Mouse (Mus musculus) heart, postnatal 0 days (tissue): ENCODE measurements at regions not wholly inside any gene's neighbourhood (a gene's known extent, or its start where the extent isn't known, plus 50 kb on each side); places are given as distances from the start of the nearest gene placed in this dataset.

Experiments used
- ATAC-seq: fragments of 200-750 bp; cut with Nextera tagmentation; 2 replicates; pipeline ENCODE4 v1.8.0; 2017; ENCODE audit warnings: low read depth, moderate number of reproducible peaks, moderate library complexity; ENCODE audit not compliant: insufficient read depth
- DNase-seq: peaks from one replicate; pipeline ENCODE4 v3.0.0-alpha.2; 2016; ENCODE audit warnings: low spot score
- H3K27ac ChIP-seq: fragments of 300-500 bp; sonication (generic); 2 replicates; pipeline ENCODE4 v1.5.1; 2014; ENCODE audit warnings: low read depth, mild to moderate bottlenecking
- H3K27me3 ChIP-seq: fragments of 300-500 bp; sonication (generic); 2 replicates; pipeline ENCODE4 v1.6.1; 2014; ENCODE audit warnings: low read length, mixed read lengths; ENCODE audit not compliant: control insufficient read depth, insufficient read depth
- H3K36me3 ChIP-seq: fragments of 300-500 bp; sonication (generic); replicated peaks from 2 replicates; pipeline ENCODE4 v1.6.1; 2014; ENCODE audit warnings: low read length, mixed read lengths; ENCODE audit not compliant: control insufficient read depth, insufficient read depth
- H3K4me1 ChIP-seq: fragments of 300-500 bp; sonication (generic); 2 replicates; pipeline ENCODE4 v1.6.1; 2014; ENCODE audit warnings: antibody characterized with exemption; ENCODE audit not compliant: control insufficient read depth, insufficient read depth
- H3K4me2 ChIP-seq: fragments of 300-500 bp; sonication (generic); 2 replicates; pipeline ENCODE4 v1.6.1; 2014; ENCODE audit warnings: low read depth, mild to moderate bottlenecking, low read length, moderate library complexity
- H3K4me3 ChIP-seq: fragments of 300-500 bp; sonication (generic); 2 replicates; pipeline ENCODE4 v1.5.1; 2014; ENCODE audit warnings: low read depth, low read length
- H3K9ac ChIP-seq: fragments of 300-500 bp; sonication (generic); replicated peaks from 2 replicates; pipeline ENCODE4 v1.6.1; 2014; ENCODE audit warnings: low read depth, low read length, mixed read lengths
- H3K9me3 ChIP-seq: fragments of 300-500 bp; sonication (generic); replicated peaks from 2 replicates; pipeline ENCODE4 v1.6.1; 2016; ENCODE audit warnings: low read length; ENCODE audit not compliant: control insufficient read depth
- CTCF ChIP-seq: IDR thresholded peaks from 2 replicates; pipeline ENCODE4 v1.5.1; 2016; ENCODE audit warnings: antibody characterized with exemption, control low read depth, low read depth
- EP300 ChIP-seq: IDR thresholded peaks from 2 replicates; pipeline ENCODE4 v1.6.1; 2016; ENCODE audit warnings: antibody characterized with exemption, low read depth
- WGBS: fragments of 180-500 bp; shearing (Covaris S2); extraction: QIAGEN DNeasy Blood & Tissue Kit; methylation state at CpG from one replicate; pipeline ENCODE4 v1.1.7; 2014; 5-methylcytosine and 5-hydroxymethylcytosine counted together

DNA sequence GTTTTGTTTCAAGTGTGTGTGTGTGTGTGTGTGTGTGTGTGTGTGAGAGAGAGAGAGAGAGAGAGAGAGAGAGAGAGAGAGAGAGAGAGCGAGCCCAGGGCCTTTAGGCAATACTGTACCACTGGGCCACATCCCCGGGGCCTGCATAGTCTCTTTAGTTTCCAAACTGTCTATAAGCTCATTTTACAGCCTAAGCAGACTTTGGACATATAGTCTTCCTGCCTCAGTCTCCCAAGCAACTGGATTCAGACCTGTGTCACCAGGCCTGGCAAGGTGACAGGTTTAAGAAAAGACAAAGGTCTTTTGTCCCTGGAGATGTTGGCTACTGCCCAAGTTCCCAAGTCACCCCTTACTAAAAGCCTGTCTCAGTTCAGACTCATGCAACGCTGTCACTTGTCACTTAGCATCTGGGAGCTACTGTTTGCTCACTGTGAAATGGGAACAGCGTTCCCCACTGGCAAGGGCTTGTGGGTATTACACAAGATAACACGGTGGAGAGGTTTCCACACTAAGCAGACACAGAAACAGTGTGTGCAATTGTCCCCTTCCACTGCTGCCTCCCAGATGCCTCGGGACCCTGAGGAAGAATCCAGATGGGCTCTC lies 113.6 kb upstream of the Irf2bp2 start:
- DNase-seq, result no peak
- no peak for ATAC-seq
- Histone ChIP-seq H3K4me2 (no peak overlapping the region), H3K27me3 (no peaks in the 10 kb centered on the region), H3K9me3 (no peaks in the 10 kb centered on the region), H3K36me3 (no peaks in the 10 kb centered on the region), H3K4me3 (no peak overlapping the region), H3K27ac (no peak overlapping the region), H3K9ac (no peak overlapping the region), H3K4me1 (peaks cover 2% of the 10 kb centered on the region; the same call in 1 of the 2 replicates)
- TF ChIP-seq CTCF (no peak), EP300 (no peak)
- WGBS, result 45% methylated on average over 6 of the region's 6 CpGs

DNA sequence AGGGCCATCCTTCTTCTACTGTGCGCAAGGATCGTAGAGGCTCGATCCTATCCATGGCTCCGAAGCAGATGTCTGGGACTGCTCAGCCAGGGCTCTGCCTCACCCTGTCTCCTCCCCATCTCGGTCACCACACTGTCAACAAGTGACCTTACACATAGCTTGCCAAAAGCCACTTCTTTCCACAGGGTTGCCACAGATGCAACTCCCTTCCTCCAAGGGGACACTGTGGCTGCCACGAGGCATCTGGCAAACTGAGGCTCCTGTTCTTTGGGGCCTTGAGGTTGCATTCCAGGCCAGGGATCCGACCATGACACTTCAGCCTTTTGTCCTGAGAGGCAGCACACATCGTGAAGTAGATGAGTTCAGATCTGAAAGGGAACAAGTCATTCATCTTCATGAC lies 112.5 kb upstream of the Irf2bp2 start:
- ATAC-seq, result no peak

DNA sequence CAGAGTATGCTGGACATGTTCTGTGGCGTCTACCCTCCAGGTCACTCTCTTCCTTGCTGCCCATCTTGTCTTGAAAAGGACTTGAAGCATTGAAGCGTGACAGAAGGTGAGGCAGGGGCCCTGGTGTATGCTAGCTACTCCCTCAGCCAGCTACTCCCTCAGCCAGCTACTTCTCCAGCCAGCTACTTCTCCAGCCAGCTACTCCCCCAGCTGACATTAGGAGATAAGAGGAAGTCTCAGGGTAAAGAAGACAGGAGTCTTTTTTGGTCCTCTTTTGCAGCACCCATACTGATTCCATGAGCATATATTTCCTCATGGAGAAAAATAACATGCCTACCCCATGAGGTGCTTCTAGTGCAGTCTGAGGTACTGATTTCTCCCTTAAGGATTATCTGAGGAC lies 111.6 kb upstream of the Irf2bp2 start:
- no peak overlapping the region for H3K27ac ChIP-seq
- no peak for DNase-seq
- no peak overlapping the region for H3K9ac ChIP-seq
- no peak for TF ChIP-seq EP300
- TF ChIP-seq CTCF, result no peak
- 89% methylated on average over 2 of the region's 2 CpGs for WGBS
- H3K9me3 ChIP-seq, result no peaks in the 10 kb centered on the region
- ATAC-seq, result no peak
- no peaks in the 10 kb centered on the region for H3K27me3 ChIP-seq
- no peak overlapping the region for H3K4me3 ChIP-seq
- no peak overlapping the region for H3K4me2 ChIP-seq
- no peaks in the 10 kb centered on the region for H3K36me3 ChIP-seq
- no peaks in the 10 kb centered on the region for H3K4me1 ChIP-seq

More for the DNA sequence above, 112.5 kb upstream of the Irf2bp2 start:
- Histone ChIP-seq H3K9me3 (no peaks in the 10 kb centered on the region), H3K4me2 (no peak overlapping the region), H3K9ac (no peak overlapping the region), H3K4me3 (no peak overlapping the region), H3K27ac (no peak overlapping the region), H3K36me3 (no peaks in the 10 kb centered on the region), H3K27me3 (no peaks in the 10 kb centered on the region), H3K4me1 (no peaks in the 10 kb centered on the region)
- WGBS, result 81% methylated on average over 8 of the region's 8 CpGs
- TF ChIP-seq CTCF (no peak), EP300 (no peak)
- DNase-seq, result no peak

DNA sequence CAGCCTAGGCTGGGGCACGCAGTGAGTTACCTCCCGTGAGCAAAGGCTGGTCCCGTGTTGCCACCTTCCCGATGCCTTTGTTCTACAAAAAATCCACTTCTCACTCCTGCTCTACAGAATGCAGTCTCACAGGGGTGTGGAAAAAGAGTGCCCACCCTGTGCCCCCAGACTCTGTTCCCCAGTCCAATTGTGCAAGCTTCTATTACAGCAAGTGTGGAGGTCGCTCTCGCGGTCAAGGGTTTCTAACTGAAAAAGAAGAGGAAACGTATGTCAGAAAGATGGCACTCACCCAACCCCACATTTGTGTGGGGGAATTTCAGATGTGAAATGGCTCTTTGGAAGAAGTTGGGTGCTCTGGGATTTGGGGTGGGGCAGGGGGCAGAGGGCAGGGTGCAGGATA lies 110.9 kb upstream of the Irf2bp2 start:
- no peak for ATAC-seq
- no peak for DNase-seq
- H3K9ac ChIP-seq, result no peak overlapping the region
- no peak overlapping the region for H3K4me2 ChIP-seq
- TF ChIP-seq EP300 (no peak), CTCF (no peak)
- H3K9me3 ChIP-seq, result no peaks in the 10 kb centered on the region
- 82% methylated on average over 8 of the region's 8 CpGs for WGBS
- H3K27ac ChIP-seq, result no peak overlapping the region
- H3K27me3 ChIP-seq, result no peaks in the 10 kb centered on the region
- H3K4me1 ChIP-seq, result no peaks in the 10 kb centered on the region; the same call in 1 of the 2 replicates
- no peak overlapping the region for H3K4me3 ChIP-seq
- H3K36me3 ChIP-seq, result no peaks in the 10 kb centered on the region

DNA sequence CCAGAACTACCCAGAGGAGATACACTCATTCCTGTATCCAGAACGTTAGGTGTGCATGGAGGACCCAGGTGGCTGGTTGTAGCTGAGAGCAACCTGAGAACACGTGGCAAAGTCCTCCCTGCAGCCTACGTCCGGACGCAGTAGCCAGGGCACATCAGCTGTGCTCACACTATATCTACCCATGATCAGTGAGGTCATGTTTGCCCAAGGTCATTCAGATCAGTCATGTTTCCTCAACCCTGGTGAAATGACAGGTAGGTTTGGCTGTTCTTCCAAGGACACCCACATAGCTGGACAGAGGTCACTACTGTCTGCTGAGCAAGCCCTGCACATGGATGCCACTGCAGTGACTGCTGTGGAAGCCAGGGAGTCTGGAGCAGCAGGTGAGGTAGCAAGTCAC lies 109.8 kb upstream of the Irf2bp2 start:
- no peaks in the 10 kb centered on the region for H3K9me3 ChIP-seq
- H3K9ac ChIP-seq, result no peak overlapping the region
- DNase-seq (no peak), ATAC-seq (no peak)
- 88% methylated on average over 5 of the region's 5 CpGs for WGBS
- no peak overlapping the region for H3K4me2 ChIP-seq
- H3K4me1 ChIP-seq, result peaks cover 7% of the 10 kb centered on the region
- H3K4me3 ChIP-seq, result no peak overlapping the region
- no peaks in the 10 kb centered on the region for H3K36me3 ChIP-seq
- no peak overlapping the region for H3K27ac ChIP-seq
- TF ChIP-seq CTCF (no peak), EP300 (no peak)
- no peaks in the 10 kb centered on the region for H3K27me3 ChIP-seq

DNA sequence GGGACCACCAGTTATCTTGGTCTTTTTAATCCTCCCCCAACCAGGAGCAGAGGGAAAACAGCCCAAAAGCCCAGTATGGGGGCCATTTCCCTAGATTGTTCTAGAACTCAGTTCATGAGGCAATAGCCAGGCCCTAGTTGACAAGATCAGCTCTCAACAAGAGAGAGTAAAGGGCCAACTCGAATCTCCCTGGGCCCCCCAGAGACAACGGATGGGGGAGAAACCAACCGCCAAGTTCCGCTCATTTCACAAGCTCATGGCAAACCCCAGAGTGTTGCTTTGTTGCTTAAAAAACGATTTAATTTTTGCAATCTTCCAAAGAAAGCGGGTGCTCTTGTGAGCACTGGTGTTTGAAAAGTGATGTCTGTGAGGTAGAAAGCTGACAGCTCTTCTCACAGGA lies 108.5 kb upstream of the Irf2bp2 start:
- Histone ChIP-seq H3K36me3 (no peaks in the 10 kb centered on the region), H3K27me3 (no peaks in the 10 kb centered on the region), H3K9ac (no peak overlapping the region), H3K4me2 (no peak overlapping the region), H3K9me3 (no peaks in the 10 kb centered on the region), H3K4me3 (no peak overlapping the region), H3K27ac (no peak overlapping the region), H3K4me1 (peaks cover 9% of the 10 kb centered on the region)
- ATAC-seq (no peak), DNase-seq (no peak)
- TF ChIP-seq EP300 (no peak), CTCF (no peak)
- WGBS, result 82% methylated on average over 6 of the region's 6 CpGs
